Mouse (Mus musculus) limb, embryonic 11.5 days (tissue): Measurements from ENCODE around the gene Bcl7c. TPM values are rescaled to one million over a fixed set of nuclear protein-coding genes. Genes with fewer than 3 reads are reported as not detected.

Experiments
- ATAC-seq: fragments of 200-750 bp; cut with Nextera tagmentation; 2 replicates; pipeline ENCODE4 v1.8.0; 2017; ENCODE audit warnings: low read depth; ENCODE audit not compliant: insufficient number of reproducible peaks, low FRiP score, low TSS enrichment
- DNase-seq: peaks from one replicate; pipeline ENCODE4 v3.0.0-alpha.2; 2015; ENCODE audit warnings: low spot score
- H3K27ac ChIP-seq: fragments of 300-500 bp; sonication (generic); replicated peaks from 2 replicates; pipeline ENCODE4 v1.5.1; 2014; ENCODE audit warnings: low read depth, mild to moderate bottlenecking, low read length
- H3K27me3 ChIP-seq: fragments of 300-500 bp; sonication (generic); 2 replicates; pipeline ENCODE4 v1.6.1; 2014; ENCODE audit warnings: mild to moderate bottlenecking, low read length, mixed read lengths; ENCODE audit not compliant: control insufficient read depth, insufficient read depth
- H3K36me3 ChIP-seq: fragments of 300-500 bp; sonication (generic); 2 replicates; pipeline ENCODE4 v1.6.1; 2014; ENCODE audit warnings: mild to moderate bottlenecking, low read length, moderate library complexity, mixed read lengths; ENCODE audit not compliant: control insufficient read depth, insufficient read depth
- H3K4me1 ChIP-seq: fragments of 300-500 bp; sonication (generic); 2 replicates; pipeline ENCODE4 v1.6.1; 2014; ENCODE audit warnings: low read length, mixed read lengths; ENCODE audit not compliant: control insufficient read depth, insufficient read depth
- H3K4me2 ChIP-seq: fragments of 300-500 bp; sonication (generic); 2 replicates; pipeline ENCODE4 v1.6.1; 2014; ENCODE audit warnings: low read depth, mild to moderate bottlenecking, moderate library complexity; ENCODE audit not compliant: severe bottlenecking
- H3K4me3 ChIP-seq: fragments of 300-500 bp; sonication (generic); 2 replicates; pipeline ENCODE4 v1.5.1; 2014; ENCODE audit warnings: low read depth, low read length
- H3K9ac ChIP-seq: fragments of 300-500 bp; sonication (generic); 2 replicates; pipeline ENCODE4 v1.6.1; 2014; ENCODE audit warnings: mild to moderate bottlenecking, low read length
- H3K9me3 ChIP-seq: fragments of 300-500 bp; sonication (generic); 2 replicates; pipeline ENCODE4 v1.6.1; 2016; ENCODE audit warnings: low read length; ENCODE audit not compliant: control insufficient read depth
- WGBS: fragments of 180-500 bp; shearing (Covaris S2); extraction: QIAGEN DNeasy Blood & Tissue Kit; methylation state at CpG from one replicate; pipeline ENCODE4 v1.1.7; 2014; 5-methylcytosine and 5-hydroxymethylcytosine counted together
- polyA plus RNA-seq: library from polyadenylated mRNA; unstranded; fragments of >200 nt; fragmentation: Nextera tagmentation; extraction: Ambion mirVana; gene quantifications from 2 replicates; pipeline ENCODE4 v1.2.1, GENCODE M21; 2014

The Bcl7c gene
- polyA plus RNA-seq, 1 experiment from 2014 or later = 85.5 TPM

DNA sequence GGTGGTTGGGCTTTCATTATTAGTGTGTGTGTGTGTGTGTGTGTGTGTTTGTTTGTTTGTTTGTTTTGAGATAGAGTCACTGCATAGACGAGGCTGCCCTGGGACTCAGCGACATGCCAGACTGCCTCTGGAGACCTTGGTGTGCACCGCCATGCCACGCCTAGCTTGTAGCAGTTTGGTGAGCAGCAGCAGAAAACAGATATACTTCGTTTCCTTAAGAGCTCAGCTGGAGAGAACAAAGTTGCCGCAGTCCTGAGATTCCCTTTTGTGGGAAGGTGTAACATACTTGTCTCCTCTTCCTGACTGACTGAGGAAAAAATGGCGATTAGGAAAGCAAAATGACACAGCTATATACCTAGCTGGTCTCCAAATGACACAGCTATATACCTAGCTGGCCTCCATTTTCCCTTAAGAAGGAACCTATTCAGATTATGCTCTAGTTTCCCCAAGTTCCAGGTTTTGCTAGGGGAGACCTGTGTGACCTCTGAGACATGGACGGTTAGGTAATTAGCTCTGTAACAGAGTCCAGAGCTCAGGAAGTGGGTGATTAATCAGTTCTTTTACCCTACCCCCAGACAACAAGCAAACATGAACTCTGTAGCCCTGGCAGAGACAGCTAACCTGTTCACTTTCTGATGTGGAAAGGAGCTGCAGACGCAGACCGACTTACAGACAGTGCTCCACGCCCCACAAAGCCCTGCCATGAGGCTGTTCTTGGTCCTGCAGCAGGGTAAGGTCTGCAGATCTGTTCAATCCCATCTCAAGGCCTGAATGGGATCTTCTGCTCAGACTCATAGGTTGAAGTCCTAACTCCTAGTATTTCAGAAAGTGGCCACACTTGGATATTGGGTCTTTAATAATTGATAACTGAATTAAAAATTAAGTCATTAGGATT, 36.6 kb downstream of the Bcl7c start:
- ATAC-seq = no peak
- no peak overlapping the region for H3K27ac ChIP-seq
- WGBS = 57% methylated on average over 11 of the region's 11 CpGs

GRCm38 (mm10) chr7:127667171-127667570, 41.6 kb downstream of the Bcl7c start:
- H3K36me3 ChIP-seq = peaks cover 6% of the 10 kb centered on the region; the same call in 1 of the 2 replicates
- WGBS = 81% methylated on average over 8 of the region's 8 CpGs
- DNase-seq = no peak

More for the DNA sequence above, 36.6 kb downstream of the Bcl7c start:
- H3K9me3 ChIP-seq = no peaks in the 10 kb centered on the region
- no peak overlapping the region; the same call in 1 of the 2 replicates for H3K9ac ChIP-seq
- H3K4me3 ChIP-seq = no peak overlapping the region
- no peaks in the 10 kb centered on the region for H3K27me3 ChIP-seq
- 0 out of 2 replicates have a peak, but pooled peaks cover 2% of the 10 kb centered on the region for H3K36me3 ChIP-seq
- no peak overlapping the region for H3K4me2 ChIP-seq
- no peaks in the 10 kb centered on the region for H3K4me1 ChIP-seq
- no peak for DNase-seq

GRCm38 (mm10) chr7:127666679-127667078, 42.1 kb downstream of the Bcl7c start:
- no peak for ATAC-seq
- Histone ChIP-seq H3K9ac (no peak overlapping the region), H3K4me2 (no peak overlapping the region), H3K4me1 (no peaks in the 10 kb centered on the region), H3K36me3 (peaks cover 6% of the 10 kb centered on the region; the same call in 1 of the 2 replicates), H3K27me3 (no peaks in the 10 kb centered on the region), H3K4me3 (no peak overlapping the region), H3K9me3 (no peaks in the 10 kb centered on the region), H3K27ac (no peak overlapping the region)
- no peak for DNase-seq
- WGBS = 92% methylated on average over 13 of the region's 13 CpGs

More at GRCm38 (mm10) chr7:127667171-127667570, 41.6 kb downstream of the Bcl7c start:
- Histone ChIP-seq H3K4me2 (no peak overlapping the region), H3K9me3 (no peaks in the 10 kb centered on the region), H3K4me1 (no peaks in the 10 kb centered on the region), H3K27ac (no peak overlapping the region), H3K27me3 (no peaks in the 10 kb centered on the region), H3K4me3 (no peak overlapping the region), H3K9ac (no peak overlapping the region)
- ATAC-seq = no peak

DNA sequence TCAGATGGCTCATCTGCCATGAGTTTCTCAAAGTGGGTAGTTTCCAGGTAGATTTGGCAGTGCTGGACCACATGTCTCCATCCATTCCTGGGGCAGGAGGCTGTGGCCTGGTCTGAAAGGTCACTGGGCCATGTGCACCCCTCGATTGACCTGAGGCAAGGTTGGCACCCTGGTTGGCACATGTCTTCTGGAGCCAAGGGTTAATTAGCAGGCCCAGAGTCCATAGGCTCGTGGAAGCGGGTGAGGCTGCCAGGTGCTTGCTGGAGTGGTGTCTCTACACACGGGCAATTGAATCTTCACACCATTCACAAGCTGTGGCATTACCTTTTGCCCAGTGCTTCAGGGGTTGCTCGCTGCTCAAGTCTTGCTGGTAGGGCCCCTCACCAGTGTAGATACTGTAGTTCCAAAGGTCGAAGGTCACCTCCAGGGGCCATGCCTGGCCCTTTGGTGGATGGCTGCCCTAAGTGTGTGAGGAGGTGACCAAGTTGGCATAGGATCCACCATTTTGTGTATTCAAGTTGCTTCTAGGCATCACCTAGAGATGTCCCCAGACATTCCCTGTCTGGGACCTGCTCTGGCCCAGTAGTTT, 42.6 kb downstream of the Bcl7c start:
- ATAC-seq (no peak), DNase-seq (no peak)
- peaks cover 6% of the 10 kb centered on the region; the same call in 1 of the 2 replicates for H3K36me3 ChIP-seq
- no peaks in the 10 kb centered on the region for H3K9me3 ChIP-seq
- H3K27ac ChIP-seq = no peak overlapping the region
- no peak overlapping the region for H3K9ac ChIP-seq
- WGBS = 95% methylated on average over 6 of the region's 6 CpGs
- H3K4me2 ChIP-seq = no peak overlapping the region
- no peaks in the 10 kb centered on the region for H3K4me1 ChIP-seq
- no peak overlapping the region for H3K4me3 ChIP-seq
- H3K27me3 ChIP-seq = no peaks in the 10 kb centered on the region

GRCm38 (mm10) chr7:127662926-127663325, 45.8 kb downstream of the Bcl7c start:
- no peak overlapping the region for H3K4me2 ChIP-seq
- 88% methylated on average over 6 of the region's 6 CpGs for WGBS

DNA sequence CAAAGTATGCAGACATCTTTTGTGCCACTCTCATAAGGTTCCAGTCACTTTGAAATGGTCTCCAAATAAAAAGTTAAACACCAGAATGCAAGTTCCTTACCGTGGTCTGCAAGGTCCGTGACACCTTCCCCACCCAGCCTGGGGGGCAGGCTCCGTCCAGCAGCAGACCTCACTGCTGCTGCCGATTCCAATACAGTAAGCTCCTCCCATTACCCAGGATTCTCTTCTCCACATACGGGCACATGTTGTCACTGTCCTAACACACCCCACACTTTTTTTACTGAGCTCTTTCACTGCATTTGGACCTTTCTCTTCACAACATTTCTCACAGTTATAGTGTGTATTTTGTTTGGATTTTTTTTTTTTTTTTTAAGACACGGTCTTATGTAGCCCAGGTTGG, 46.9 kb downstream of the Bcl7c start:
- no peaks in the 10 kb centered on the region for H3K9me3 ChIP-seq
- no peak for ATAC-seq
- 81% methylated on average over 6 of the region's 6 CpGs for WGBS
- H3K27ac ChIP-seq = no peak overlapping the region
- peaks cover 4% of the 10 kb centered on the region; the same call in 1 of the 2 replicates for H3K36me3 ChIP-seq
- no peak for DNase-seq
- H3K27me3 ChIP-seq = no peaks in the 10 kb centered on the region
- H3K9ac ChIP-seq = no peak overlapping the region
- H3K4me3 ChIP-seq = no peak overlapping the region
- no peaks in the 10 kb centered on the region for H3K4me1 ChIP-seq
- no peak overlapping the region for H3K4me2 ChIP-seq

More at GRCm38 (mm10) chr7:127662926-127663325, 45.8 kb downstream of the Bcl7c start:
- peaks cover 5% of the 10 kb centered on the region; the same call in 1 of the 2 replicates for H3K36me3 ChIP-seq
- H3K4me3 ChIP-seq = no peak overlapping the region
- H3K9me3 ChIP-seq = no peaks in the 10 kb centered on the region
- H3K27ac ChIP-seq = no peak overlapping the region
- H3K9ac ChIP-seq = no peak overlapping the region
- H3K4me1 ChIP-seq = no peaks in the 10 kb centered on the region
- no peaks in the 10 kb centered on the region for H3K27me3 ChIP-seq
- ATAC-seq (no peak), DNase-seq (no peak)

GRCm38 (mm10) chr7:127660882-127661281, 47.9 kb downstream of the Bcl7c start:
- no peaks in the 10 kb centered on the region for H3K36me3 ChIP-seq
- 88% methylated on average over 3 of the region's 3 CpGs for WGBS

GRCm38 (mm10) chr7:127656946-127657345, 51.8 kb downstream of the Bcl7c start:
- peaks cover 4% of the 10 kb centered on the region; the same call in 1 of the 2 replicates for H3K4me1 ChIP-seq
- no peaks in the 10 kb centered on the region for H3K27me3 ChIP-seq
- ATAC-seq (no peak), DNase-seq (peak; percentile 85)
- H3K27ac ChIP-seq = no peak overlapping the region
- WGBS = 30% methylated on average over 4 of the region's 4 CpGs
- H3K36me3 ChIP-seq = no peaks in the 10 kb centered on the region
- no peak overlapping the region for H3K4me2 ChIP-seq
- no peak overlapping the region for H3K9ac ChIP-seq
- H3K4me3 ChIP-seq = no peak overlapping the region
- H3K9me3 ChIP-seq = no peaks in the 10 kb centered on the region

More at GRCm38 (mm10) chr7:127660882-127661281, 47.9 kb downstream of the Bcl7c start:
- Histone ChIP-seq H3K4me3 (no peak overlapping the region), H3K4me2 (no peak overlapping the region), H3K27ac (no peak overlapping the region), H3K4me1 (no peaks in the 10 kb centered on the region), H3K27me3 (no peaks in the 10 kb centered on the region), H3K9ac (no peak overlapping the region), H3K9me3 (no peaks in the 10 kb centered on the region)
- DNase-seq = no peak
- ATAC-seq = no peak
